Mouse (Mus musculus) lung, postnatal 0 days (tissue): ENCODE results near the gene Slc37a1.

ENCODE experiments used
- CTCF ChIP-seq: IDR thresholded peaks from 2 replicates; pipeline ENCODE4 v1.5.1; 2016; ENCODE audit warnings: antibody characterized with exemption, mild to moderate bottlenecking
- EP300 ChIP-seq: IDR thresholded peaks from 2 replicates; pipeline ENCODE4 v1.6.1; 2016; ENCODE audit warnings: antibody characterized with exemption, mild to moderate bottlenecking, control low read depth

- no peak for TF ChIP-seq EP300
- peak; percentile 44 for TF ChIP-seq CTCF
Observed at GRCm38 (mm10) chr17:31259825-31260224, 26.8 kb upstream of the Slc37a1 start.
